10 mouse cellular contexts compared by ENCODE assay signal in genomic region chr10:61331046-61331445, GRCm38 (mm10). TPM values are rescaled to one million over a fixed set of nuclear protein-coding genes. Genes with fewer than 3 reads are reported as not detected.
DNase-seq lines count a peak whose midpoint lies in the region; ATAC-seq and TF ChIP-seq lines count a peak whose summit lies in the region.
"Had no signal": no experiment of that assay in that cellular context is flagged by ENCODE, and none has a peak within 500 bp of the region (broad histone marks: within the 10 kb centered on the region; RNA-seq: fewer than 3 reads in every experiment).

No protein-coding gene starts in this region.

- TF ChIP-seq CTCF in midbrain, postnatal 0 days (IDR thresholded peaks at IDR 0.05) = no peak

- peaks cover 6% of the 10 kb centered on the region; the same call in 1 of the 2 replicates for H3K36me3 ChIP-seq in midbrain, postnatal 0 days (ENCODE audit: insufficient read depth, low read length)
- no peaks in the 10 kb centered on the region for H3K36me3 ChIP-seq in midbrain, embryonic 11.5 days (ENCODE audit: control insufficient read depth, insufficient read depth, low read length)

- H3K27me3 ChIP-seq in midbrain, postnatal 0 days (ENCODE audit: insufficient read depth, low read length) = no peaks in the 10 kb centered on the region
- no peaks in the 10 kb centered on the region for H3K27me3 ChIP-seq in midbrain, embryonic 11.5 days (ENCODE audit: control insufficient read depth, insufficient read depth, low read length)

- no peak overlapping the region for H3K4me2 ChIP-seq in midbrain, postnatal 0 days (ENCODE audit: low read depth, low read length, poor library complexity, severe bottlenecking)
- H3K4me2 ChIP-seq in midbrain, embryonic 11.5 days = no peak overlapping the region

- H3K27ac ChIP-seq in midbrain, postnatal 0 days (ENCODE audit: low read depth, low read length) = no peak overlapping the region
- H3K27ac ChIP-seq in midbrain, embryonic 11.5 days (ENCODE audit: low read depth, low read length) = no peak overlapping the region
- H3K27ac ChIP-seq: macrophage had no signal

- no peaks in the 10 kb centered on the region; the same call in 1 of the 2 replicates for H3K4me1 ChIP-seq in midbrain, postnatal 0 days (ENCODE audit: insufficient read depth, low read length)
- 0 out of 2 replicates have a peak, but pooled peaks cover 3% of the 10 kb centered on the region for H3K4me1 ChIP-seq in midbrain, embryonic 11.5 days (ENCODE audit: control insufficient read depth, insufficient read depth, low read length)

- ATAC-seq in midbrain, postnatal 0 days (ENCODE audit: low FRiP score) = no peak; the same call in 1 of the 2 replicates
- ATAC-seq in midbrain, embryonic 11.5 days (ENCODE audit: low FRiP score) = no peak
- ATAC-seq in CD4-positive, CD25-positive, alpha-beta regulatory T cell, adult 4 months = no peak

- no peak overlapping the region for H3K4me3 ChIP-seq in midbrain, postnatal 0 days (ENCODE audit: low read depth, low read length)
- no peak overlapping the region for H3K4me3 ChIP-seq in midbrain, embryonic 11.5 days (ENCODE audit: low read depth, low read length)

- H3K9me3 ChIP-seq in midbrain, postnatal 0 days (ENCODE audit: low read length) = no peaks in the 10 kb centered on the region
- H3K9me3 ChIP-seq in midbrain, embryonic 11.5 days (ENCODE audit: control insufficient read depth, low read length) = no peaks in the 10 kb centered on the region

- 80% methylated on average over 5 of the region's 5 CpGs for WGBS in midbrain, postnatal 0 days
- 88% methylated on average over 5 of the region's 5 CpGs for WGBS in midbrain, embryonic 11.5 days

- peak; percentile 78 for DNase-seq in midbrain, postnatal 0 days (ENCODE audit: low spot score)
- no peak for DNase-seq in midbrain, embryonic 11.5 days (ENCODE audit: low spot score, missing footprints)
- DNase-seq in frontal cortex, adult 2 months (ENCODE audit: extremely low spot score in 1 of 2, low spot score in 1 of 2) = peak; percentile 62 to 80
- peak; percentile 87 to 89 for DNase-seq in layer of hippocampus, adult 8-10 months (ENCODE audit: low spot score in 2 of 2)
- peak; percentile 51 to 83 for DNase-seq in lung, postnatal 4 days
- DNase-seq in spleen, postnatal 14 days (ENCODE audit: low spot score in 2 of 2) = no peak
- no peak for DNase-seq in embryo, embryonic 10.5 days (ENCODE audit: low spot score)

- H3K9ac ChIP-seq in midbrain, postnatal 0 days (replicated peaks; ENCODE audit: low read length, poor library complexity, severe bottlenecking) = no peak overlapping the region
- H3K9ac ChIP-seq in midbrain, embryonic 11.5 days (ENCODE audit: low read length) = no peak overlapping the region

RNA-seq across cellular contexts. Expression of gene Prf1, which starts 33.4 kb away (rescaled TPM):
- total RNA-seq in midbrain, postnatal 0 days (2014; rRNA removed) = not detected in 2 replicates
- polyA plus RNA-seq in midbrain, postnatal 0 days (2015; fragmentation: Nextera tagmentation; extraction: Ambion mirVana) = not detected in 2 replicates
- polyA plus RNA-seq in midbrain, embryonic 11.5 days (2014; fragmentation: Nextera tagmentation; extraction: Ambion mirVana) = 0.07 TPM in 1 of 2 replicates, not detected in the other
- 0.10 and 0.38 TPM in 2 replicates for polyA plus RNA-seq in frontal cortex, adult 2 months (2012; rRNA removed)
- not detected for total RNA-seq in layer of hippocampus, adult 8-10 months (2022)
- polyA plus RNA-seq in CD4-positive, CD25-positive, alpha-beta regulatory T cell, adult 4 months (2017; shearing (Covaris generic)) = 10 to 100 TPM in 1 of 2 experiments, 1 to 10 TPM in 1; 6.8 to 14.3 TPM
- total RNA-seq: MEL had no signal
- polyA plus RNA-seq: macrophage had no signal

RNA-seq across cellular contexts. Expression of gene Pald1, which starts 52.3 kb away (rescaled TPM):
- total RNA-seq in midbrain, postnatal 0 days (2014; rRNA removed) = 25.2 and 27.1 TPM in 2 replicates
- 16.0 and 16.8 TPM in 2 replicates for polyA plus RNA-seq in midbrain, postnatal 0 days (2015; fragmentation: Nextera tagmentation; extraction: Ambion mirVana)
- polyA plus RNA-seq in midbrain, embryonic 11.5 days (2014; fragmentation: Nextera tagmentation; extraction: Ambion mirVana) = 15.3 and 17.3 TPM in 2 replicates
- 11.6 and 13.5 TPM in 2 replicates for polyA plus RNA-seq in frontal cortex, adult 2 months (2012; rRNA removed)
- 10 to 100 TPM; 12.8 to 22.5 (median 17.9) TPM for total RNA-seq in layer of hippocampus, adult 8-10 months (2022)
- polyA plus RNA-seq in CD4-positive, CD25-positive, alpha-beta regulatory T cell, adult 4 months (2017; shearing (Covaris generic)) = not detected

RNA-seq across cellular contexts. Expression of gene Adamts14, which starts 57.8 kb away (rescaled TPM):
- 1.1 and 1.6 TPM in 2 replicates for total RNA-seq in midbrain, postnatal 0 days (2014; rRNA removed)
- polyA plus RNA-seq in midbrain, postnatal 0 days (2015; fragmentation: Nextera tagmentation; extraction: Ambion mirVana) = 0.27 and 0.31 TPM in 2 replicates
- polyA plus RNA-seq in midbrain, embryonic 11.5 days (2014; fragmentation: Nextera tagmentation; extraction: Ambion mirVana) = 0.21 and 0.31 TPM in 2 replicates
- polyA plus RNA-seq in frontal cortex, adult 2 months (2012; rRNA removed) = 0.38 and 0.50 TPM in 2 replicates
- 1 to 10 TPM; 1.5 to 2.0 (median 1.8) TPM for total RNA-seq in layer of hippocampus, adult 8-10 months (2022)
- polyA plus RNA-seq in CD4-positive, CD25-positive, alpha-beta regulatory T cell, adult 4 months (2017; shearing (Covaris generic)) = under 1 TPM in 1 of 2 experiments, not detected in 1; 0.11 TPM
- total RNA-seq: MEL had no signal

Comparison
In these comparisons a context has a peak if more than half of its experiments do, and no peak if none do; other contexts are left out.
1. DNase-seq: peak in midbrain, postnatal 0 days (single experiment), frontal cortex, adult 2 months (2 of 2), layer of hippocampus, adult 8-10 months (2 of 2) and lung, postnatal 4 days (2 of 2); none in midbrain, embryonic 11.5 days (single experiment), spleen, postnatal 14 days (0 of 2) and embryo, embryonic 10.5 days (single experiment).
2. RNA of gene Pald1, which starts 52.3 kb away (polyA plus RNA-seq): 15.3 to 17.3 TPM in midbrain, embryonic 11.5 days, 16.0 to 16.8 TPM in midbrain, postnatal 0 days and 11.6 to 13.5 TPM in frontal cortex, adult 2 months; not detected in CD4-positive, CD25-positive, alpha-beta regulatory T cell, adult 4 months; every median in the first group is over 10 times any median in the second.